Mouse (Mus musculus): ENCODE measurements at regions not wholly inside any gene's neighbourhood (a gene's known extent, or its start where the extent isn't known, plus 50 kb on each side); places are given as distances from the start of the nearest gene placed in this dataset.

GRCm38 (mm10) chr2:128250841-128251240 lies 125.0 kb downstream of the Bcl2l11 start:
- TF ChIP-seq CTCF (conservative IDR thresholded peaks at IDR 0.05; ENCODE audit: low read length) (no peak), POU5F1 (IDR thresholded peaks at IDR 0.05; ENCODE audit: borderline replicate concordance, low read length) (no peak)

Measured in E14TG2a.4 (cell line).